Mouse (Mus musculus) C2C12 (cell line): Measurements from ENCODE around the gene Ric3.

Experiments
- CTCF ChIP-seq: IDR thresholded peaks from one replicate; pipeline ENCODE4 v1.5.1; 2011; ENCODE audit not compliant: control insufficient read depth, insufficient read depth, insufficient read length
- FOSL1 ChIP-seq: IDR thresholded peaks from one replicate; pipeline ENCODE4 v1.8.0; 2011; ENCODE audit warnings: mild to moderate bottlenecking, low read length; ENCODE audit not compliant: poor library complexity, insufficient read depth, severe bottlenecking
- MAX ChIP-seq: IDR thresholded peaks from one replicate; pipeline ENCODE4 v1.6.1; 2011; ENCODE audit warnings: mild to moderate bottlenecking, control low read depth
- MYOD1 ChIP-seq: IDR thresholded peaks from one replicate; pipeline ENCODE4 v1.6.1; 2011; ENCODE audit warnings: low read depth; ENCODE audit not compliant: control insufficient read depth, insufficient read length
- MYOG ChIP-seq: IDR thresholded peaks from one replicate; pipeline ENCODE4 v1.6.1; 2011; ENCODE audit not compliant: control insufficient read depth, insufficient read length; ENCODE audit errors: extremely low read depth
- USF1 ChIP-seq: IDR thresholded peaks from one replicate; pipeline ENCODE4 v1.6.1; 2011; ENCODE audit warnings: low read depth, mild to moderate bottlenecking, control low read depth, moderate library complexity

- TF ChIP-seq FOSL1, result no peak
- TF ChIP-seq MYOD1, result no peak
- no peak for TF ChIP-seq CTCF
- no peak for TF ChIP-seq USF1
- no peak for TF ChIP-seq MAX
- no peak for TF ChIP-seq MYOG
Observed at GRCm38 (mm10) chr7:109038987-109039386, 44.1 kb downstream of the Ric3 start.
